Mouse (Mus musculus): Measurements from ENCODE around the gene Necap2. TPM values are rescaled to one million over a fixed set of nuclear protein-coding genes. Genes with fewer than 3 reads are reported as not detected.

Gene Necap2
- polyA plus RNA-seq (2015; fragmentation: Illumina TruSeq; extraction: RNeasy Lipid Tissue Mini Kit (QIAGEN cat#74804); ENCODE audit: insufficient read depth, low replicate concordance), result 59.1 TPM

GRCm38 (mm10) chr4:141077681-141078509 lies at the start of gene Necap2:
Necap2 (minus strand) TSS chr4:141078357.

DNA sequence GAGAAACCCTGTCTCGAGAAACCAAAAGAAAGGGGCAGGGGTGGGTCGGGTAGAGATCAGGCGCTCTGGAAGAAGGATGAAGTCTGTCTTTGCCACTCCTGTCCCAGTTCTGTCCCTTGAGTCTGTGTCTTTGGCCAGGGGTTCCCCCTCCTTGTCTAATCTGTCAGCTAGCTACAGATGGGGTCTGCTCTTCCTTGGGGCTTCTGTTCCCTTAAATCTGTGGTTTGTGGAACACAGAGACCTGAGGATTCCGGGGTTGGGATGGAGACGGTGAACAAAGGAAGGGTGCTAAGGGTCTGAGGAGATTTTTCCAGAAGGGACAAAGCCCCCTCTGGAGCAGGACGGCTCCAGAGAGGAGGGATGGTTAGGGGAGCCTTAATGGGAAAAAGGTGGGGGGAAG lies 9.9 kb upstream of the Necap2 start, which contains the start of gene Spata21:
Spata21 (plus strand) TSS at position 301 of the 400 bp plus-strand sequence.

GRCm38 (mm10) chr4:141060426-141061301 lies 17.5 kb downstream of the Necap2 start, which contains the start of gene Crocc:
Crocc (minus strand) TSS chr4:141060550.

Other genes with a start within 250 kb of the Necap2 start
- 0.08 TPM for gene Padi1, start 232.6 kb downstream of the Necap2 start, polyA plus RNA-seq (2015; fragmentation: Illumina TruSeq; extraction: RNeasy Lipid Tissue Mini Kit (QIAGEN cat#74804); ENCODE audit: insufficient read depth, low replicate concordance)
- gene Padi2, start 172.0 kb downstream of the Necap2 start, polyA plus RNA-seq (2015; fragmentation: Illumina TruSeq; extraction: RNeasy Lipid Tissue Mini Kit (QIAGEN cat#74804); ENCODE audit: insufficient read depth, low replicate concordance), result 10.4 TPM
- 79.2 TPM for gene Sdhb, start 117.2 kb downstream of the Necap2 start, polyA plus RNA-seq (2015; fragmentation: Illumina TruSeq; extraction: RNeasy Lipid Tissue Mini Kit (QIAGEN cat#74804); ENCODE audit: insufficient read depth, low replicate concordance)
- gene Atp13a2, start 91.5 kb downstream of the Necap2 start, polyA plus RNA-seq (2015; fragmentation: Illumina TruSeq; extraction: RNeasy Lipid Tissue Mini Kit (QIAGEN cat#74804); ENCODE audit: insufficient read depth, low replicate concordance), result 27.2 TPM
- gene Mfap2, start 67.9 kb downstream of the Necap2 start, polyA plus RNA-seq (2015; fragmentation: Illumina TruSeq; extraction: RNeasy Lipid Tissue Mini Kit (QIAGEN cat#74804); ENCODE audit: insufficient read depth, low replicate concordance), result 0.58 TPM
- gene Crocc, start 17.8 kb downstream of the Necap2 start, polyA plus RNA-seq (2015; fragmentation: Illumina TruSeq; extraction: RNeasy Lipid Tissue Mini Kit (QIAGEN cat#74804); ENCODE audit: insufficient read depth, low replicate concordance), result 4.0 TPM
- not detected for gene Spata21, start 10.0 kb upstream of the Necap2 start, polyA plus RNA-seq (2015; fragmentation: Illumina TruSeq; extraction: RNeasy Lipid Tissue Mini Kit (QIAGEN cat#74804); ENCODE audit: insufficient read depth, low replicate concordance)
- gene Szrd1, start 61.4 kb upstream of the Necap2 start, polyA plus RNA-seq (2015; fragmentation: Illumina TruSeq; extraction: RNeasy Lipid Tissue Mini Kit (QIAGEN cat#74804); ENCODE audit: insufficient read depth, low replicate concordance), result 35.3 TPM
- 11.9 TPM for gene Fbxo42, start 69.6 kb upstream of the Necap2 start, polyA plus RNA-seq (2015; fragmentation: Illumina TruSeq; extraction: RNeasy Lipid Tissue Mini Kit (QIAGEN cat#74804); ENCODE audit: insufficient read depth, low replicate concordance)
- 0.39 TPM for gene Rsg1, start 135.6 kb upstream of the Necap2 start, polyA plus RNA-seq (2015; fragmentation: Illumina TruSeq; extraction: RNeasy Lipid Tissue Mini Kit (QIAGEN cat#74804); ENCODE audit: insufficient read depth, low replicate concordance)
- not detected for gene Arhgef19, start 161.1 kb upstream of the Necap2 start, polyA plus RNA-seq (2015; fragmentation: Illumina TruSeq; extraction: RNeasy Lipid Tissue Mini Kit (QIAGEN cat#74804); ENCODE audit: insufficient read depth, low replicate concordance)
- 1.8 TPM for gene Epha2, start 222.9 kb upstream of the Necap2 start, polyA plus RNA-seq (2015; fragmentation: Illumina TruSeq; extraction: RNeasy Lipid Tissue Mini Kit (QIAGEN cat#74804); ENCODE audit: insufficient read depth, low replicate concordance)

Measured in spleen, adult 10 weeks (tissue).